ENCODE assay signal across 8 mouse cellular contexts in genomic region chr7:83794705-83795104, GRCm38 (mm10). TPM values are rescaled to one million over a fixed set of nuclear protein-coding genes. Genes with fewer than 3 reads are reported as not detected.
DNase-seq lines count a peak whose midpoint lies in the region; ATAC-seq and TF ChIP-seq lines count a peak whose summit lies in the region.

Gene Cfap161 (minus strand): TSS chr7:83794880.

- H3K27me3 ChIP-seq in heart, embryonic 16.5 days (ENCODE audit: control insufficient read depth, insufficient read depth, low read length), result no peaks in the 10 kb centered on the region
- no peaks in the 10 kb centered on the region for H3K27me3 ChIP-seq in heart, adult 2 months (ENCODE audit: control insufficient read depth, insufficient read depth, low read length)
- no peaks in the 10 kb centered on the region for H3K27me3 ChIP-seq in forebrain, postnatal 0 days (ENCODE audit: insufficient read depth, low read length)
- no peaks in the 10 kb centered on the region for H3K27me3 ChIP-seq in limb, embryonic 14.5 days (ENCODE audit: control insufficient read depth, insufficient read depth, low read length)
- no peaks in the 10 kb centered on the region for H3K27me3 ChIP-seq in midbrain, embryonic 16.5 days (ENCODE audit: control insufficient read depth, insufficient read depth, low read depth, low read length)

- no peaks in the 10 kb centered on the region for H3K9me3 ChIP-seq in heart, embryonic 16.5 days (replicated peaks; ENCODE audit: control insufficient read depth, low read length)
- H3K9me3 ChIP-seq in forebrain, postnatal 0 days (ENCODE audit: low read length), result no peaks in the 10 kb centered on the region
- H3K9me3 ChIP-seq in limb, embryonic 14.5 days (ENCODE audit: control insufficient read depth, low read length), result no peaks in the 10 kb centered on the region
- H3K9me3 ChIP-seq in midbrain, embryonic 16.5 days (replicated peaks; ENCODE audit: control insufficient read depth, low read length, poor library complexity, severe bottlenecking), result no peaks in the 10 kb centered on the region

- intact Hi-C loops in heart, adult 2 months (cut with DNase I), result no loop called here

- no peak for TF ChIP-seq POLR2A in heart, adult 2 months (IDR thresholded peaks at IDR 0.05; ENCODE audit: insufficient read depth, low read depth, low read length)
- no peak for TF ChIP-seq POLR2A in limb, embryonic 14.5 days (IDR thresholded peaks at IDR 0.05; ENCODE audit: borderline replicate concordance, extremely low read depth, insufficient read depth, insufficient read length)

- H3K79me2 ChIP-seq in heart, adult 2 months (replicated peaks; ENCODE audit: control insufficient read depth, insufficient read depth, low read length), result no peaks in the 10 kb centered on the region

- peak; percentile 32 for ATAC-seq in heart, embryonic 16.5 days (replicated peaks; ENCODE audit: extremely low read depth, insufficient read depth, low FRiP score)
- peak; percentile 88 for ATAC-seq in forebrain, postnatal 0 days
- peak; percentile 91 for ATAC-seq in limb, embryonic 14.5 days (ENCODE audit: low FRiP score, low read depth)
- ATAC-seq in midbrain, embryonic 16.5 days, result peak; percentile 95

- no peak within 1 kb of the TSS for H3K4me3 ChIP-seq in heart, embryonic 16.5 days (ENCODE audit: low read length)
- no peak within 1 kb of the TSS for H3K4me3 ChIP-seq in heart, adult 2 months
- no peak within 1 kb of the TSS for H3K4me3 ChIP-seq in forebrain, postnatal 0 days (ENCODE audit: low read depth, low read length)
- H3K4me3 ChIP-seq in limb, embryonic 14.5 days (replicated peaks; ENCODE audit: low read length), result no peak within 1 kb of the TSS
- peak within 1 kb of the TSS; percentile 16; the same call in 1 of the 2 replicates for H3K4me3 ChIP-seq in midbrain, embryonic 16.5 days (ENCODE audit: low read depth, low read length)

- TF ChIP-seq EP300 in heart, adult 2 months (IDR thresholded peaks at IDR 0.05; ENCODE audit: insufficient read depth, low read depth, low read length), result no peak

- no peak for TF ChIP-seq CTCF in heart, adult 2 months (IDR thresholded peaks at IDR 0.05)
- TF ChIP-seq CTCF in forebrain, postnatal 0 days (IDR thresholded peaks at IDR 0.05; ENCODE audit: low read depth), result no peak

- peak within 1 kb of the TSS; percentile 31; the same call in 1 of the 2 replicates for H3K4me2 ChIP-seq in heart, embryonic 16.5 days (ENCODE audit: low read depth, low read length)
- H3K4me2 ChIP-seq in forebrain, postnatal 0 days (ENCODE audit: low read depth), result peak within 1 kb of the TSS; percentile 23
- H3K4me2 ChIP-seq in limb, embryonic 14.5 days (replicated peaks; ENCODE audit: low read depth, low read length, severe bottlenecking), result peak within 1 kb of the TSS; percentile 8; the same call in 1 of the 2 replicates
- peak within 1 kb of the TSS; percentile 51 for H3K4me2 ChIP-seq in midbrain, embryonic 16.5 days (ENCODE audit: low read length)

- H3K9ac ChIP-seq in heart, embryonic 16.5 days (ENCODE audit: low read length), result no peak within 1 kb of the TSS
- H3K9ac ChIP-seq in heart, adult 2 months (ENCODE audit: low read depth, low read length), result no peak within 1 kb of the TSS
- H3K9ac ChIP-seq in forebrain, postnatal 0 days, result no peak within 1 kb of the TSS
- no peak within 1 kb of the TSS for H3K9ac ChIP-seq in limb, embryonic 14.5 days (ENCODE audit: low read depth, low read length, severe bottlenecking)
- H3K9ac ChIP-seq in midbrain, embryonic 16.5 days (ENCODE audit: low read depth, low read length), result peak within 1 kb of the TSS; percentile 28; the same call in 1 of the 2 replicates

- H3K36me3 ChIP-seq in heart, embryonic 16.5 days (ENCODE audit: control insufficient read depth, insufficient read depth), result no peaks in the 10 kb centered on the region
- no peaks in the 10 kb centered on the region for H3K36me3 ChIP-seq in heart, adult 2 months (ENCODE audit: control insufficient read depth, insufficient read depth, low read length)
- no peaks in the 10 kb centered on the region for H3K36me3 ChIP-seq in forebrain, postnatal 0 days (ENCODE audit: insufficient read depth)
- no peaks in the 10 kb centered on the region for H3K36me3 ChIP-seq in limb, embryonic 14.5 days (ENCODE audit: control insufficient read depth, insufficient read depth, low read length)
- no peaks in the 10 kb centered on the region for H3K36me3 ChIP-seq in midbrain, embryonic 16.5 days (ENCODE audit: control insufficient read depth, insufficient read depth, low read length)

- peaks cover 9% of the 10 kb centered on the region for H3K4me1 ChIP-seq in heart, embryonic 16.5 days (ENCODE audit: control insufficient read depth, insufficient read depth, low read length)
- H3K4me1 ChIP-seq in heart, adult 2 months (ENCODE audit: control insufficient read depth, insufficient read depth, low read length), result no peaks in the 10 kb centered on the region
- no peaks in the 10 kb centered on the region for H3K4me1 ChIP-seq in forebrain, postnatal 0 days (ENCODE audit: insufficient read depth)
- peaks cover 4% of the 10 kb centered on the region; the same call in 1 of the 2 replicates for H3K4me1 ChIP-seq in limb, embryonic 14.5 days (ENCODE audit: control insufficient read depth, insufficient read depth, low read length)
- H3K4me1 ChIP-seq in midbrain, embryonic 16.5 days (ENCODE audit: control insufficient read depth, insufficient read depth, low read length), result peaks cover 6% of the 10 kb centered on the region; the same call in 1 of the 2 replicates

- no peak within 1 kb of the TSS for H3K27ac ChIP-seq in heart, embryonic 16.5 days (ENCODE audit: low read length)
- no peak within 1 kb of the TSS for H3K27ac ChIP-seq in heart, adult 2 months
- no peak within 1 kb of the TSS for H3K27ac ChIP-seq in forebrain, postnatal 0 days (ENCODE audit: low read depth, low read length)
- H3K27ac ChIP-seq in limb, embryonic 14.5 days (replicated peaks; ENCODE audit: low read depth, low read length), result no peak within 1 kb of the TSS
- no peak within 1 kb of the TSS for H3K27ac ChIP-seq in midbrain, embryonic 16.5 days (ENCODE audit: low read length)

- 7% methylated on average over 14 of the region's 14 CpGs for WGBS in heart, embryonic 16.5 days
- 31% methylated on average over 14 of the region's 14 CpGs for WGBS in heart, adult 2 months
- WGBS in forebrain, postnatal 0 days, result 8% methylated on average over 14 of the region's 14 CpGs
- WGBS in limb, embryonic 14.5 days, result 2% methylated on average over 12 of the region's 14 CpGs
- 4% methylated on average over 14 of the region's 14 CpGs for WGBS in midbrain, embryonic 16.5 days

- no peak for DNase-seq in heart, adult 2 months
- peak; percentile 79 for DNase-seq in adrenal gland, postnatal 14 days
- DNase-seq in forebrain, postnatal 0 days, result peak; percentile 77
- DNase-seq in limb, embryonic 14.5 days (ENCODE audit: low spot score), result peak; percentile 80
- DNase-seq in layer of hippocampus, adult 9-11 months, result no peak
- no peak for DNase-seq in left cerebral cortex, adult 11 months (ENCODE audit: low spot score)

RNA-seq across cellular contexts. Expression of gene Cfap161, which starts in this region (rescaled TPM):
- polyA plus RNA-seq in heart, embryonic 16.5 days (2015; fragmentation: Nextera tagmentation; extraction: Ambion mirVana), result 1.8 and 2.8 TPM in 2 replicates
- not detected for total RNA-seq in heart, adult 2 months (2021)
- 0.35 and 0.50 TPM in 2 replicates for polyA plus RNA-seq in heart, adult 2 months (2012; rRNA removed)
- total RNA-seq in adrenal gland, postnatal 14 days (2021), result 0.38 TPM in 1 of 2 replicates, not detected in the other
- total RNA-seq in forebrain, postnatal 0 days (2014; rRNA removed), result 2.3 and 2.7 TPM in 2 replicates
- polyA plus RNA-seq in forebrain, postnatal 0 days (2015; fragmentation: Nextera tagmentation; extraction: Ambion mirVana), result 2.9 and 3.9 TPM in 2 replicates
- polyA plus RNA-seq in limb, embryonic 14.5 days (2012; rRNA removed), result 0.54 and 0.82 TPM in 2 replicates
- polyA plus RNA-seq in limb, embryonic 14.5 days (2014; fragmentation: Nextera tagmentation; extraction: Ambion mirVana), result 0.28 and 0.29 TPM in 2 replicates
- polyA plus RNA-seq in midbrain, embryonic 16.5 days (2015; fragmentation: Nextera tagmentation; extraction: Ambion mirVana), result 1.8 and 2.3 TPM in 2 replicates

Comparison
In these comparisons a context has a peak if more than half of its experiments do, and no peak if none do; other contexts are left out.
1. Peak in DNase-seq in adrenal gland, postnatal 14 days; RNA of the gene not detected or under 1 TPM.
2. Peak in DNase-seq, ATAC-seq and H3K4me2 ChIP-seq in limb, embryonic 14.5 days; RNA of the gene not detected or under 1 TPM.
3. ATAC-seq: peak in every context shown above with its lines; median percentile 95 in midbrain, embryonic 16.5 days; 91 in limb, embryonic 14.5 days; 88 in forebrain, postnatal 0 days; 32 in heart, embryonic 16.5 days.